Mouse (Mus musculus): ENCODE data around the gene Cox6a1. TPM values are rescaled to one million over a fixed set of nuclear protein-coding genes. Genes with fewer than 3 reads are reported as not detected.

The Cox6a1 gene
- polyA plus RNA-seq, 1 experiment, result 742 TPM

- no peak overlapping the region for H3K4me3 ChIP-seq (replicated peaks)
- H3K4me1 ChIP-seq (ENCODE audit: control insufficient read depth), result no peaks in the 10 kb centered on the region
- H3K36me3 ChIP-seq (ENCODE audit: control insufficient read depth), result no peaks in the 10 kb centered on the region
- peaks cover 34% of the 10 kb centered on the region for H3K27me3 ChIP-seq (ENCODE audit: control insufficient read depth)
- no peak for TF ChIP-seq GATA1 (IDR thresholded peaks at IDR 0.05; ENCODE audit: low read length)
- TF ChIP-seq TAL1 (IDR thresholded peaks at IDR 0.05; ENCODE audit: low read length), result no peak
- H3K9me3 ChIP-seq (ENCODE audit: control insufficient read depth, low read length), result no peaks in the 10 kb centered on the region
Measured at GRCm38 (mm10) chr5:115374204-115374820, 25.5 kb upstream of the Cox6a1 start.

- TF ChIP-seq GATA1 (IDR thresholded peaks at IDR 0.05; ENCODE audit: low read length) (no peak), TAL1 (IDR thresholded peaks at IDR 0.05; ENCODE audit: low read length) (no peak)
- H3K9me3 ChIP-seq (ENCODE audit: control insufficient read depth, low read length), result no peaks in the 10 kb centered on the region
- no peaks in the 10 kb centered on the region for H3K4me1 ChIP-seq (ENCODE audit: control insufficient read depth)
- no peak overlapping the region for H3K4me3 ChIP-seq (replicated peaks)
- H3K36me3 ChIP-seq (ENCODE audit: control insufficient read depth), result no peaks in the 10 kb centered on the region
- peaks cover 34% of the 10 kb centered on the region for H3K27me3 ChIP-seq (ENCODE audit: control insufficient read depth)
Measured at GRCm38 (mm10) chr5:115373441-115374203, 24.8 kb upstream of the Cox6a1 start.

- Histone ChIP-seq H3K4me1 (ENCODE audit: control insufficient read depth) (no peaks in the 10 kb centered on the region), H3K4me3 (replicated peaks) (no peak overlapping the region), H3K36me3 (ENCODE audit: control insufficient read depth) (no peaks in the 10 kb centered on the region), H3K9me3 (ENCODE audit: control insufficient read depth, low read length) (no peaks in the 10 kb centered on the region), H3K27me3 (ENCODE audit: control insufficient read depth) (peaks cover 34% of the 10 kb centered on the region)
- TF ChIP-seq GATA1 (IDR thresholded peaks at IDR 0.05; ENCODE audit: low read length) (no peak), TAL1 (IDR thresholded peaks at IDR 0.05; ENCODE audit: low read length) (no peak)
Measured at GRCm38 (mm10) chr5:115371736-115372135, 23.0 kb upstream of the Cox6a1 start.

- no peaks in the 10 kb centered on the region for H3K4me1 ChIP-seq (ENCODE audit: control insufficient read depth)
- H3K9me3 ChIP-seq (ENCODE audit: control insufficient read depth, low read length), result no peaks in the 10 kb centered on the region
- H3K27me3 ChIP-seq (ENCODE audit: control insufficient read depth), result peaks cover 16% of the 10 kb centered on the region
- no peak for TF ChIP-seq GATA1 (IDR thresholded peaks at IDR 0.05; ENCODE audit: low read length)
- TF ChIP-seq TAL1 (IDR thresholded peaks at IDR 0.05; ENCODE audit: low read length), result no peak
- H3K4me3 ChIP-seq (replicated peaks), result no peak overlapping the region
- H3K36me3 ChIP-seq (ENCODE audit: control insufficient read depth), result no peaks in the 10 kb centered on the region
Measured at GRCm38 (mm10) chr5:115364782-115365181, 16.0 kb upstream of the Cox6a1 start.

GRCm38 (mm10) chr5:115362819-115363714 lies 14.3 kb upstream of the Cox6a1 start:
- H3K27me3 ChIP-seq (ENCODE audit: control insufficient read depth), result peaks cover 16% of the 10 kb centered on the region
- H3K36me3 ChIP-seq (ENCODE audit: control insufficient read depth), result no peaks in the 10 kb centered on the region
- no peak overlapping the region for H3K4me3 ChIP-seq (replicated peaks)
- no peaks in the 10 kb centered on the region for H3K9me3 ChIP-seq (ENCODE audit: control insufficient read depth, low read length)
- H3K4me1 ChIP-seq (ENCODE audit: control insufficient read depth), result no peaks in the 10 kb centered on the region; the same call in 1 of the 2 replicates
- TF ChIP-seq GATA1 (IDR thresholded peaks at IDR 0.05; ENCODE audit: low read length) (no peak), TAL1 (IDR thresholded peaks at IDR 0.05; ENCODE audit: low read length) (no peak)

GRCm38 (mm10) chr5:115362216-115362615 lies 13.4 kb upstream of the Cox6a1 start:
- Histone ChIP-seq H3K4me3 (replicated peaks) (no peak overlapping the region), H3K9me3 (ENCODE audit: control insufficient read depth, low read length) (no peaks in the 10 kb centered on the region), H3K36me3 (ENCODE audit: control insufficient read depth) (no peaks in the 10 kb centered on the region), H3K4me1 (ENCODE audit: control insufficient read depth) (no peaks in the 10 kb centered on the region; the same call in 1 of the 2 replicates), H3K27me3 (ENCODE audit: control insufficient read depth) (peaks cover 18% of the 10 kb centered on the region)
- no peak for TF ChIP-seq TAL1 (IDR thresholded peaks at IDR 0.05; ENCODE audit: low read length)
- TF ChIP-seq GATA1 (IDR thresholded peaks at IDR 0.05; ENCODE audit: low read length), result no peak

GRCm38 (mm10) chr5:115359851-115360372 lies 11.1 kb upstream of the Cox6a1 start:
- Histone ChIP-seq H3K36me3 (ENCODE audit: control insufficient read depth) (no peaks in the 10 kb centered on the region), H3K4me3 (replicated peaks) (no peak overlapping the region), H3K9me3 (ENCODE audit: control insufficient read depth, low read length) (no peaks in the 10 kb centered on the region), H3K4me1 (ENCODE audit: control insufficient read depth) (no peaks in the 10 kb centered on the region; the same call in 1 of the 2 replicates), H3K27me3 (ENCODE audit: control insufficient read depth) (peaks cover 30% of the 10 kb centered on the region)
- TF ChIP-seq GATA1 (IDR thresholded peaks at IDR 0.05; ENCODE audit: low read length) (no peak), TAL1 (IDR thresholded peaks at IDR 0.05; ENCODE audit: low read length) (no peak)

GRCm38 (mm10) chr5:115359438-115359837 lies 10.7 kb upstream of the Cox6a1 start:
- Histone ChIP-seq H3K27me3 (ENCODE audit: control insufficient read depth) (peaks cover 30% of the 10 kb centered on the region), H3K36me3 (ENCODE audit: control insufficient read depth) (no peaks in the 10 kb centered on the region), H3K4me1 (ENCODE audit: control insufficient read depth) (no peaks in the 10 kb centered on the region; the same call in 1 of the 2 replicates), H3K4me3 (replicated peaks) (no peak overlapping the region), H3K9me3 (ENCODE audit: control insufficient read depth, low read length) (no peaks in the 10 kb centered on the region)
- no peak for TF ChIP-seq TAL1 (IDR thresholded peaks at IDR 0.05; ENCODE audit: low read length)
- no peak for TF ChIP-seq GATA1 (IDR thresholded peaks at IDR 0.05; ENCODE audit: low read length)
